Mouse (Mus musculus) forebrain, embryonic 16.5 days (tissue): Measurements from ENCODE around the gene Gm11011. TPM values are rescaled to one million over a fixed set of nuclear protein-coding genes. Genes with fewer than 3 reads are reported as not detected.

Experiments used
- ATAC-seq: fragments of 200-750 bp; cut with Nextera tagmentation; 2 replicates; pipeline ENCODE4 v1.8.0; 2017; ENCODE audit warnings: mild to moderate bottlenecking, moderate library complexity
- H3K27ac ChIP-seq: fragments of 300-500 bp; sonication (generic); 2 replicates; pipeline ENCODE4 v1.5.1; 2014; ENCODE audit warnings: low read length, control low read depth
- H3K27me3 ChIP-seq: fragments of 300-500 bp; sonication (generic); replicated peaks from 2 replicates; pipeline ENCODE4 v1.6.1; 2014; ENCODE audit warnings: low read length; ENCODE audit not compliant: control insufficient read depth, insufficient read depth
- H3K36me3 ChIP-seq: fragments of 300-500 bp; sonication (generic); 2 replicates; pipeline ENCODE4 v1.6.1; 2014; ENCODE audit not compliant: control insufficient read depth, insufficient read depth
- H3K4me1 ChIP-seq: fragments of 300-500 bp; sonication (generic); replicated peaks from 2 replicates; pipeline ENCODE4 v1.6.1; 2014; ENCODE audit warnings: low read length; ENCODE audit not compliant: control insufficient read depth, insufficient read depth
- H3K4me2 ChIP-seq: fragments of 300-500 bp; sonication (generic); 2 replicates; pipeline ENCODE4 v1.6.1; 2014; ENCODE audit warnings: mild to moderate bottlenecking, low read length, control low read depth
- H3K4me3 ChIP-seq: fragments of 300-500 bp; sonication (generic); replicated peaks from 2 replicates; pipeline ENCODE4 v1.5.1; 2014; ENCODE audit warnings: mild to moderate bottlenecking, low read length, control low read depth
- H3K9ac ChIP-seq: fragments of 300-500 bp; sonication (generic); replicated peaks from 2 replicates; pipeline ENCODE4 v1.6.1; 2014; ENCODE audit warnings: low read depth, low read length, control low read depth
- H3K9me3 ChIP-seq: fragments of 300-500 bp; sonication (generic); 2 replicates; pipeline ENCODE4 v1.6.1; 2016; ENCODE audit warnings: low read length; ENCODE audit not compliant: control insufficient read depth
- WGBS: fragments of 180-500 bp; shearing (Covaris S2); extraction: QIAGEN DNeasy Blood & Tissue Kit; methylation state at CpG from one replicate; pipeline ENCODE4 v1.1.7; 2014; 5-methylcytosine and 5-hydroxymethylcytosine counted together
- polyA plus RNA-seq: library from polyadenylated mRNA; unstranded; fragments of >200 nt; fragmentation: Nextera tagmentation; extraction: Ambion mirVana; gene quantifications from 2 replicates; pipeline ENCODE4 v1.2.1, GENCODE M21; 2015

Gene Gm11011
- polyA plus RNA-seq, 1 experiment from 2014 or later = not detected

GRCm38 (mm10) chr2:169597971-169598370 lies 10.4 kb upstream of the Gm11011 start:
- Histone ChIP-seq H3K36me3 (no peaks in the 10 kb centered on the region), H3K9ac (no peak overlapping the region), H3K4me2 (no peak overlapping the region), H3K4me3 (no peak overlapping the region), H3K27me3 (no peaks in the 10 kb centered on the region), H3K27ac (peak overlapping the region; percentile 3), H3K4me1 (peaks cover 34% of the 10 kb centered on the region), H3K9me3 (no peaks in the 10 kb centered on the region)
- ATAC-seq = 0 out of 2 replicates have a peak, but pooled peaks have one; percentile 15
- WGBS = 54% methylated on average over 8 of the region's 8 CpGs

- Histone ChIP-seq H3K9me3 (no peaks in the 10 kb centered on the region), H3K4me2 (no peak overlapping the region), H3K4me3 (no peak overlapping the region), H3K4me1 (peaks cover 34% of the 10 kb centered on the region), H3K27me3 (no peaks in the 10 kb centered on the region), H3K9ac (no peak overlapping the region), H3K27ac (no peak overlapping the region), H3K36me3 (no peaks in the 10 kb centered on the region)
- peak; percentile 33; the same call in 1 of the 2 replicates for ATAC-seq
- WGBS = 29% methylated on average over 6 of the region's 6 CpGs
Measured at GRCm38 (mm10) chr2:169597357-169597756, 9.8 kb upstream of the Gm11011 start.

- no peak overlapping the region for H3K4me2 ChIP-seq
- WGBS = 33% methylated on average over 3 of the region's 3 CpGs
Measured at GRCm38 (mm10) chr2:169593742-169594141, 6.2 kb upstream of the Gm11011 start.

GRCm38 (mm10) chr2:169590412-169590811 lies 2.9 kb upstream of the Gm11011 start:
- H3K4me1 ChIP-seq = peaks cover under 1% of the 10 kb centered on the region; the same call in 1 of the 2 replicates
- H3K27me3 ChIP-seq = no peaks in the 10 kb centered on the region
- no peak overlapping the region for H3K4me2 ChIP-seq
- WGBS = 89% methylated on average over 8 of the region's 8 CpGs
- H3K9me3 ChIP-seq = no peaks in the 10 kb centered on the region
- H3K27ac ChIP-seq = no peak overlapping the region
- no peak for ATAC-seq
- H3K9ac ChIP-seq = no peak overlapping the region
- H3K36me3 ChIP-seq = no peaks in the 10 kb centered on the region
- H3K4me3 ChIP-seq = no peak overlapping the region

More at GRCm38 (mm10) chr2:169593742-169594141, 6.2 kb upstream of the Gm11011 start:
- Histone ChIP-seq H3K27me3 (no peaks in the 10 kb centered on the region), H3K9me3 (no peaks in the 10 kb centered on the region), H3K9ac (no peak overlapping the region), H3K36me3 (no peaks in the 10 kb centered on the region), H3K4me3 (no peak overlapping the region), H3K27ac (no peak overlapping the region), H3K4me1 (peaks cover 15% of the 10 kb centered on the region)
- no peak for ATAC-seq

- Histone ChIP-seq H3K9ac (no peak overlapping the region), H3K4me2 (no peak overlapping the region), H3K27me3 (no peaks in the 10 kb centered on the region), H3K36me3 (no peaks in the 10 kb centered on the region), H3K4me1 (peaks cover 5% of the 10 kb centered on the region; the same call in 1 of the 2 replicates), H3K4me3 (no peak overlapping the region), H3K27ac (no peak overlapping the region), H3K9me3 (no peaks in the 10 kb centered on the region)
- no peak for ATAC-seq
- 95% methylated on average over 10 of the region's 10 CpGs for WGBS
Measured at GRCm38 (mm10) chr2:169589697-169590096, 2.2 kb upstream of the Gm11011 start.

- Histone ChIP-seq H3K36me3 (no peaks in the 10 kb centered on the region), H3K4me1 (peaks cover 5% of the 10 kb centered on the region; the same call in 1 of the 2 replicates), H3K9ac (no peak overlapping the region), H3K4me3 (no peak overlapping the region), H3K27ac (no peak overlapping the region), H3K9me3 (no peaks in the 10 kb centered on the region), H3K4me2 (no peak overlapping the region), H3K27me3 (no peaks in the 10 kb centered on the region)
- ATAC-seq = no peak
- 93% methylated on average over 3 of the region's 3 CpGs for WGBS
Measured at GRCm38 (mm10) chr2:169586688-169587087, 857 bp downstream of the Gm11011 start.

- H3K27me3 ChIP-seq = no peaks in the 10 kb centered on the region
- ATAC-seq = no peak
- H3K4me3 ChIP-seq = no peak overlapping the region
- no peaks in the 10 kb centered on the region for H3K36me3 ChIP-seq
- H3K27ac ChIP-seq = no peak overlapping the region
- H3K9me3 ChIP-seq = no peaks in the 10 kb centered on the region
- H3K4me1 ChIP-seq = peaks cover 5% of the 10 kb centered on the region; the same call in 1 of the 2 replicates
- H3K4me2 ChIP-seq = no peak overlapping the region
- 75% methylated on average over 12 of the region's 12 CpGs for WGBS
- no peak overlapping the region for H3K9ac ChIP-seq
Measured at GRCm38 (mm10) chr2:169585631-169586285, 1.8 kb downstream of the Gm11011 start.

GRCm38 (mm10) chr2:169584745-169585456 lies 2.6 kb downstream of the Gm11011 start:
- H3K9ac ChIP-seq = no peak overlapping the region

GRCm38 (mm10) chr2:169583476-169583875 lies 4.1 kb downstream of the Gm11011 start:
- no peak overlapping the region for H3K4me2 ChIP-seq
- H3K4me1 ChIP-seq = peaks cover 5% of the 10 kb centered on the region; the same call in 1 of the 2 replicates
- ATAC-seq = no peak
- no peak overlapping the region for H3K27ac ChIP-seq
- H3K9ac ChIP-seq = no peak overlapping the region
- 83% methylated on average over 3 of the region's 3 CpGs for WGBS
- no peaks in the 10 kb centered on the region for H3K36me3 ChIP-seq
- no peaks in the 10 kb centered on the region for H3K9me3 ChIP-seq
- H3K4me3 ChIP-seq = no peak overlapping the region
- no peaks in the 10 kb centered on the region for H3K27me3 ChIP-seq

More at GRCm38 (mm10) chr2:169584745-169585456, 2.6 kb downstream of the Gm11011 start:
- H3K4me2 ChIP-seq = peak overlapping the region; percentile 1
- H3K4me1 ChIP-seq = peaks cover 5% of the 10 kb centered on the region; the same call in 1 of the 2 replicates
- H3K4me3 ChIP-seq = no peak overlapping the region
- H3K36me3 ChIP-seq = no peaks in the 10 kb centered on the region
- H3K27me3 ChIP-seq = no peaks in the 10 kb centered on the region
- peak; percentile 36; the same call in 1 of the 2 replicates for ATAC-seq
- H3K9me3 ChIP-seq = no peaks in the 10 kb centered on the region
- H3K27ac ChIP-seq = no peak overlapping the region
- 31% methylated on average over 15 of the region's 15 CpGs for WGBS
